28 mouse cellular contexts compared by ENCODE assay signal in genomic region chr5:114877487-114877886, GRCm38 (mm10). TPM values are rescaled to one million over a fixed set of nuclear protein-coding genes. Genes with fewer than 3 reads are reported as not detected.
"Had no signal": no experiment of that assay in that cellular context is flagged by ENCODE, and none has a peak within 500 bp of the region (broad histone marks: within the 10 kb centered on the region; RNA-seq: fewer than 3 reads in every experiment).

No protein-coding gene starts in this region.

- H3K27me3 ChIP-seq: limb, embryonic 13.5 days; stomach, embryonic 15.5 days had no signal

- H3K4me1 ChIP-seq: liver, embryonic 15.5 days; stomach, embryonic 15.5 days had no signal

- H3K9me3 ChIP-seq: limb, embryonic 13.5 days; liver, embryonic 15.5 days; stomach, embryonic 15.5 days had no signal

- H3K9ac ChIP-seq: limb, embryonic 13.5 days; liver, embryonic 15.5 days; stomach, embryonic 15.5 days had no signal

- H3K36me3 ChIP-seq: limb, embryonic 13.5 days; liver, embryonic 15.5 days; stomach, embryonic 15.5 days had no signal

- H3K4me2 ChIP-seq: limb, embryonic 13.5 days; liver, embryonic 11.5 days; liver, embryonic 15.5 days; midbrain, embryonic 11.5 days; stomach, embryonic 15.5 days had no signal

- H3K4me3 ChIP-seq: layer of hippocampus, adult 2 months; limb, embryonic 13.5 days; liver, embryonic 15.5 days; stomach, embryonic 15.5 days had no signal

- DNase-seq: kidney, adult 18-20 months; kidney, postnatal 25 days; layer of hippocampus, adult 9-11 months; lung, adult 2 months; lung, postnatal 14 days; midbrain, embryonic 14.5 days; right cerebral cortex, postnatal 25 days; spleen, adult 18-20 months; thymus, postnatal 25 days had no signal

- H3K27ac ChIP-seq: kidney, postnatal 0 days; layer of hippocampus, adult 2 months; limb, embryonic 13.5 days; liver, embryonic 15.5 days; stomach, embryonic 15.5 days had no signal

RNA-seq across cellular contexts. Expression of gene Gm9936, which starts 19.0 kb away (rescaled TPM):
- total RNA-seq: megakaryocyte progenitor cell, adult 5-6 weeks; megakaryocyte-erythroid progenitor cell, adult 5-6 weeks had no signal
- polyA plus RNA-seq: kidney, embryonic 14.5 days; kidney, postnatal 0 days; large intestine, adult 2 months; liver, embryonic 11.5 days; liver, embryonic 15.5 days; lung, adult 2 months; thymus, postnatal 0 days had no signal

RNA-seq across cellular contexts. Expression of gene 4930519G04Rik, which starts 24.0 kb away (rescaled TPM):
- total RNA-seq: layer of hippocampus, adult 2 months; layer of hippocampus, postnatal 25 days; left cerebral cortex, adult 18-20 months; left cerebral cortex, postnatal 25 days; megakaryocyte-erythroid progenitor cell, adult 5-6 weeks; midbrain, postnatal 0 days had no signal
- polyA plus RNA-seq: kidney, embryonic 14.5 days; kidney, postnatal 0 days; large intestine, adult 2 months; limb, embryonic 13.5 days; liver, embryonic 11.5 days; liver, embryonic 15.5 days; lung, adult 2 months; lung, embryonic 16.5 days; midbrain, embryonic 11.5 days; midbrain, embryonic 14.5 days; midbrain, postnatal 0 days; neural tube, embryonic 11.5 days; neural tube, embryonic 14.5 days; stomach, embryonic 15.5 days; thymus, postnatal 0 days had no signal

RNA-seq across cellular contexts. Expression of gene Oasl1, which starts 45.6 kb away (rescaled TPM):
- total RNA-seq: layer of hippocampus, adult 2 months; layer of hippocampus, postnatal 25 days had no signal
- polyA plus RNA-seq: midbrain, embryonic 11.5 days had no signal
